Comparison of ENCODE assay signal across 8 mouse cellular contexts in genomic region chr4:54946662-54947055, GRCm38 (mm10). TPM values are rescaled to one million over a fixed set of nuclear protein-coding genes. Genes with fewer than 3 reads are reported as not detected.
DNase-seq lines count a peak whose midpoint lies in the region; ATAC-seq and TF ChIP-seq lines count a peak whose summit lies in the region.

No protein-coding gene starts in this region.

- H3K9ac ChIP-seq in forebrain, embryonic 12.5 days = peak overlapping the region; percentile 86
- peak overlapping the region; percentile 87 for H3K9ac ChIP-seq in neural tube, embryonic 15.5 days (replicated peaks)

- under 1% methylated on average over 10 of the region's 10 CpGs for WGBS in lung, adult 2 months
- WGBS in forebrain, embryonic 12.5 days = under 1% methylated on average over 10 of the region's 10 CpGs
- WGBS in limb, embryonic 10.5 days = 0% methylated on average over 10 of the region's 10 CpGs
- WGBS in neural tube, embryonic 15.5 days = 0% methylated on average over 10 of the region's 10 CpGs

- peak overlapping the region; percentile 78 for H3K4me2 ChIP-seq in forebrain, embryonic 12.5 days
- peak overlapping the region; percentile 85 for H3K4me2 ChIP-seq in neural tube, embryonic 15.5 days

- no peak for TF ChIP-seq CTCF in lung, adult 2 months (IDR thresholded peaks at IDR 0.05; ENCODE audit: insufficient read depth, low read length)

- peak overlapping the region; percentile 99 for H3K27ac ChIP-seq in forebrain, embryonic 12.5 days
- peak overlapping the region; percentile 95 for H3K27ac ChIP-seq in limb, embryonic 10.5 days
- peak overlapping the region; percentile 97 for H3K27ac ChIP-seq in neural tube, embryonic 15.5 days (replicated peaks)

- H3K4me1 ChIP-seq in lung, adult 2 months (ENCODE audit: control insufficient read depth, insufficient read depth, low read length) = peaks cover 4% of the 10 kb centered on the region; the same call in 1 of the 2 replicates
- H3K4me1 ChIP-seq in forebrain, embryonic 12.5 days = peaks cover 22% of the 10 kb centered on the region
- H3K4me1 ChIP-seq in limb, embryonic 10.5 days = peaks cover 27% of the 10 kb centered on the region
- H3K4me1 ChIP-seq in neural tube, embryonic 15.5 days = peaks cover 29% of the 10 kb centered on the region

- no peaks in the 10 kb centered on the region for H3K36me3 ChIP-seq in forebrain, embryonic 12.5 days (replicated peaks)
- H3K36me3 ChIP-seq in limb, embryonic 10.5 days = peaks cover 6% of the 10 kb centered on the region
- no peaks in the 10 kb centered on the region for H3K36me3 ChIP-seq in neural tube, embryonic 15.5 days

- no peak for TF ChIP-seq POLR2A in lung, adult 2 months (IDR thresholded peaks at IDR 0.05; ENCODE audit: borderline replicate concordance, extremely low read depth, low read depth, low read length)

- no peak for DNase-seq in lung, adult 2 months
- DNase-seq in lung, postnatal 14 days = no peak
- DNase-seq in limb, embryonic 10.5 days (ENCODE audit: low spot score) = no peak
- DNase-seq in spleen, adult 18-20 months = no peak
- DNase-seq in cerebellum, postnatal 14 days = no peak
- DNase-seq in cerebellum, postnatal 25 days = no peak

- no peaks in the 10 kb centered on the region for H3K27me3 ChIP-seq in forebrain, embryonic 12.5 days
- no peaks in the 10 kb centered on the region for H3K27me3 ChIP-seq in limb, embryonic 10.5 days (ENCODE audit: low read depth, poor library complexity, severe bottlenecking)
- H3K27me3 ChIP-seq in neural tube, embryonic 15.5 days (replicated peaks) = no peaks in the 10 kb centered on the region

- H3K4me3 ChIP-seq in lung, adult 2 months (replicated peaks; ENCODE audit: extremely low read depth, low read depth, low read length) = peak overlapping the region; percentile 28
- peak overlapping the region; percentile 79 for H3K4me3 ChIP-seq in forebrain, embryonic 12.5 days (replicated peaks)
- H3K4me3 ChIP-seq in limb, embryonic 10.5 days = peak overlapping the region; percentile 69
- peak overlapping the region; percentile 80 for H3K4me3 ChIP-seq in neural tube, embryonic 15.5 days (replicated peaks)

- no peaks in the 10 kb centered on the region for H3K9me3 ChIP-seq in forebrain, embryonic 12.5 days
- H3K9me3 ChIP-seq in limb, embryonic 10.5 days (replicated peaks) = no peaks in the 10 kb centered on the region
- no peaks in the 10 kb centered on the region for H3K9me3 ChIP-seq in neural tube, embryonic 15.5 days (replicated peaks)

- no peak for ATAC-seq in forebrain, embryonic 12.5 days (ENCODE audit: low FRiP score)
- ATAC-seq in neural tube, embryonic 15.5 days (ENCODE audit: low FRiP score) = no peak

RNA-seq across cellular contexts. Expression of gene Zfp462, which starts 1.8 kb away (rescaled TPM):
- 8.4 and 10.2 TPM in 2 replicates for polyA plus RNA-seq in lung, adult 2 months (2012; rRNA removed)
- 21.2 and 21.6 TPM in 2 replicates for polyA plus RNA-seq in forebrain, embryonic 12.5 days (2016; fragmentation: Nextera tagmentation; extraction: Ambion mirVana)
- polyA plus RNA-seq in limb, embryonic 10.5 days (2016; fragmentation: Nextera tagmentation; extraction: Ambion mirVana) = 9.8 and 10.3 TPM in 2 replicates
- polyA plus RNA-seq in neural tube, embryonic 15.5 days (2015; fragmentation: Nextera tagmentation; extraction: Ambion mirVana) = 8.2 and 9.2 TPM in 2 replicates

Comparison
In these comparisons a context has a peak if more than half of its experiments do, and no peak if none do; other contexts are left out.
1. H3K4me3 ChIP-seq: peak in every context shown above with its lines; median percentile 80 in neural tube, embryonic 15.5 days; 79 in forebrain, embryonic 12.5 days; 69 in limb, embryonic 10.5 days; 28 in lung, adult 2 months.